Mouse (Mus musculus) heart, embryonic 15.5 days (tissue): Measurements from ENCODE around the gene Fam184a. TPM values are rescaled to one million over a fixed set of nuclear protein-coding genes. Genes with fewer than 3 reads are reported as not detected.
A peak's percentile ranks its signal among the peaks of the same experiment; 100 is the strongest.
"Not testable (repeated sequence)": the region's sequence is repeated elsewhere in the genome, so short reads cannot be mapped to it uniquely, and the experiment has no call there.

Experiments used
- ATAC-seq: fragments of 200-750 bp; cut with Nextera tagmentation; replicated peaks from 2 replicates; pipeline ENCODE4 v1.8.0; 2017; ENCODE audit warnings: low read depth, moderate TSS enrichment; ENCODE audit not compliant: insufficient number of reproducible peaks, insufficient read depth, low FRiP score
- H3K27ac ChIP-seq: fragments of 300-500 bp; sonication (generic); 2 replicates; pipeline ENCODE4 v1.5.1; 2015; ENCODE audit warnings: mild to moderate bottlenecking, inconsistent platforms
- H3K27me3 ChIP-seq: fragments of 300-500 bp; sonication (generic); 2 replicates; pipeline ENCODE4 v1.6.1; 2015; ENCODE audit warnings: inconsistent platforms
- H3K36me3 ChIP-seq: fragments of 300-500 bp; sonication (generic); 2 replicates; pipeline ENCODE4 v1.6.1; 2015; ENCODE audit warnings: mild to moderate bottlenecking, inconsistent platforms
- H3K4me1 ChIP-seq: fragments of 300-500 bp; sonication (generic); replicated peaks from 2 replicates; pipeline ENCODE4 v1.6.1; 2015; ENCODE audit warnings: inconsistent platforms
- H3K4me2 ChIP-seq: fragments of 300-500 bp; sonication (generic); 2 replicates; pipeline ENCODE4 v1.6.1; 2015; ENCODE audit warnings: inconsistent platforms, mild to moderate bottlenecking, moderate library complexity
- H3K4me3 ChIP-seq: fragments of 300-500 bp; sonication (generic); 2 replicates; pipeline ENCODE4 v1.5.1; 2015; ENCODE audit warnings: mild to moderate bottlenecking, inconsistent platforms
- H3K9ac ChIP-seq: fragments of 300-500 bp; sonication (generic); 2 replicates; pipeline ENCODE4 v1.6.1; 2015; ENCODE audit warnings: mild to moderate bottlenecking, inconsistent platforms
- H3K9me3 ChIP-seq: fragments of 300-500 bp; sonication (generic); replicated peaks from 2 replicates; pipeline ENCODE4 v1.6.1; 2016; ENCODE audit warnings: inconsistent platforms
- WGBS: fragments of 180-500 bp; shearing (Covaris S2); methylation state at CpG from one replicate; pipeline ENCODE4 v1.1.7; 2015; ENCODE audit warnings: mixed read lengths; 5-methylcytosine and 5-hydroxymethylcytosine counted together
- polyA plus RNA-seq: library from polyadenylated mRNA; unstranded; fragments of >200 nt; fragmentation: Nextera tagmentation; extraction: Ambion mirVana; gene quantifications from 2 replicates; pipeline ENCODE4 v1.2.1, GENCODE M21; 2015

Fam184a gene
- polyA plus RNA-seq, 1 experiment from 2014 or later: 4.1 TPM

DNA sequence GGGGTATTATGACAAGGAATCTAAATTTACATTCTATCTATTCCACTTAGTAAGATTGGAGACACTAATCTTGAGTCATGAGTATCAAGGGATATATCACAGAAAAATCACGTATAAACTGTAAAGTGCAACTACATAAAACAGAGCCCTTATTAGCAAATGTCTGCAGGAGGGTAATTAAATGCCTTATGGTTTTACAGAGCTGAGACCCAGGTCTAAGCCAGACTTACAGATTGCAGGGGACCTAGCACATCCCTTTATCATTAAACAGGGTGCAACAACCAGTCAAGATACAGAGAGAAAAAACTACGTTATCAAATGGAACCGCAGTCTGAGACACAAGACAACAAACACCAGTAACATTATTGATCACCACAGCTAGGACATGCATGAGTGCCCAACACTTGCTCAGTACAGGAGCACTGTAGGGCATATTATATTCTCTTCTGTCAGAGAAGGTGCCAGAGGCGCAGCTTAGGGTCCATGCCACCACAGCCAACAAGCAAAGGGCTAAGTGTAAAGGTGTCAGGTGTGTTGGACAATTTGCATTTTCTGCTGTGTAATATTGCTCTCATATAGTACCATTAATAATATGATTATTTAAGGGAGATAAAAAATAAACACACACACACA, 61.9 kb downstream of the Fam184a start:
- 79% methylated on average over 4 of the region's 4 CpGs for WGBS

DNA sequence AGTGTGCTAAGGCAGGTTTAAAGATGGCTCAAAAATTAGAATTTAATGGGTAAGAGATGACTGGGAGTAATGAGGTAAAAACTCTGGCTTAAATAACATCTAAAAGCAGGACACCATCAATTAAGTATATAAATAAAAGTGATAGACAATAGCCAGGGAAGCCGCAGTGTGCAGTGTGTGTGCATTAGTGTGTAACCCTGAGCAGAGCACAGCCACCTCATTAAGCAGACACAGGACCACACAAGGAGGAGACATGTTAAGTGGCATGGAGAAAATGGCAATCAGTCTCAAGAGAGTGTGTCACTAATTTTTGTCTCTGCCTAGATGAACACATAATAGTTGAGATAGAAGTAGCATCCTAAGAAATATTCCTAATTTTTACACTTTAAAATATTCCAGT, 62.4 kb downstream of the Fam184a start:
- 0 out of 2 replicates have a peak, but pooled peaks cover 3% of the 10 kb centered on the region for H3K4me1 ChIP-seq
- 73% methylated on average over 1 of the region's 1 CpGs for WGBS
- H3K4me2 ChIP-seq: no peak overlapping the region
- no peak overlapping the region for H3K9ac ChIP-seq
- no peak overlapping the region for H3K4me3 ChIP-seq
- H3K9me3 ChIP-seq: no peaks in the 10 kb centered on the region
- H3K27me3 ChIP-seq: no peaks in the 10 kb centered on the region
- no peaks in the 10 kb centered on the region for H3K36me3 ChIP-seq
- H3K27ac ChIP-seq: no peak overlapping the region
- no peak for ATAC-seq

More for the DNA sequence above, 61.9 kb downstream of the Fam184a start:
- Histone ChIP-seq H3K36me3 (no peaks in the 10 kb centered on the region), H3K4me1 (0 out of 2 replicates have a peak, but pooled peaks cover 3% of the 10 kb centered on the region), H3K9ac (no peak overlapping the region), H3K27me3 (no peaks in the 10 kb centered on the region), H3K27ac (no peak overlapping the region), H3K9me3 (no peaks in the 10 kb centered on the region), H3K4me2 (no peak overlapping the region), H3K4me3 (no peak overlapping the region)
- no peak for ATAC-seq

DNA sequence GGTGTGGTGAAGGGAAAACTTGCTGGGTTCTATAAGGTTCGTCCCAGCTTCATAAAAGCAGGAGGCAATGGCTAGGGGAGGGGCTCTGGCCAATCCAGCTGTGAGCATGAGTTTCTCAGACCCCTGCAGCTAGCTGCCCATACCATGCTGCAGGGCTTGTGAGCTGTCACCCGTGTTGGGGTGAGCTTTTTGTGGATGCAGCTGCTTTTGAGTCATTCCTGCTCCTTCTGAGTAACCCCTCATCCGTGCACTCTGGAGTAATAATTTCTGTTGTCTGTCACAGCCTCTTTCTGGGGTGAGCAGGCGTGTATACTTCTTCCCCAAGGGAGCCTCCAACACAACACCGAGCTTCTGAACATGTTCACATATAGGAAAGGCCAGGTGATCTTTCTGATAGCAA, 63.0 kb downstream of the Fam184a start:
- Histone ChIP-seq H3K4me2 (no peak overlapping the region), H3K4me1 (0 out of 2 replicates have a peak, but pooled peaks cover 3% of the 10 kb centered on the region), H3K27me3 (no peaks in the 10 kb centered on the region), H3K4me3 (no peak overlapping the region), H3K27ac (no peak overlapping the region), H3K9ac (no peak overlapping the region), H3K9me3 (no peaks in the 10 kb centered on the region), H3K36me3 (no peaks in the 10 kb centered on the region)
- no peak for ATAC-seq
- WGBS: 59% methylated on average over 5 of the region's 5 CpGs

DNA sequence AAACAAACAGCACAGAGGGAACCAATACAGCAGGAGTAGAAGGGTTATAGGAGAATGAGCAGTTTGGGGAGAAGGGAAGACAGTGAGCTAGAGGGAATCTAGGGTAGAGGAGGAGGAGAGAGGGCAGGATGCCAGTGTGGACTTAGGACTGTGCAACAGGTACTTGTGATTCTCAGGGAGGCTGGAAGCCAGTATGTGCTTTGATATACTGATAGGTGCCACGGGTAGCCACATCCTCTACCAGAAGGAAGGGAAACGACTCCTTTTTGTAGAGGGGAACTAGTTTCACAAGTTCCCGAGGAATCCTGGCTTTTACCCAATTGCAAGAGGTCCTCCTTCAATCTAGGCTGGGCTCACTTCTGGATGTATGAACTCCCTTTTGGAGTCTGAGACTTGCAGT, 65.1 kb downstream of the Fam184a start:
- Histone ChIP-seq H3K4me1 (0 out of 2 replicates have a peak, but pooled peaks cover 3% of the 10 kb centered on the region), H3K27ac (no peak overlapping the region), H3K36me3 (no peaks in the 10 kb centered on the region), H3K4me3 (no peak overlapping the region), H3K9me3 (no peaks in the 10 kb centered on the region), H3K27me3 (no peaks in the 10 kb centered on the region), H3K9ac (no peak overlapping the region), H3K4me2 (no peak overlapping the region)
- WGBS: 52% methylated on average over 3 of the region's 3 CpGs
- no peak for ATAC-seq

DNA sequence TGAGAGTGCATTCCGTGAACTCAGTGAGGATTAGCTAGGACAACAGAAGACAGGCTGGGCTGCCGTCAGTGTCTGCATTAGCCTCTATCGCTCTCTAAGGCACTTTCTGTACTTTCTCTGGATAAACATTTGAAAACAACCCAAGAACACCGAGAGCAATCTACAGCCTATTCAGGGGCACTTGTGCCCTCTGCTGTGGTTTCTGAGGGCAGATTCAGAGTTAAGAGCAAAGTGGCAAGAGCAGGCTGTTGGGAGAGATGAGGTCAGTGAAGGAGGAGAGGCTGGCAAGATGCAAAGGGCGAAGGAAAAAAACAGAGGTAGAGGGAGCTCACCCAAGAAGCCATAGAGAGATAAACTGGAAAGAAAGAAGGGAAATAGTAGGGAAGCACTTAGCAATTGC, 67.7 kb downstream of the Fam184a start:
- H3K27ac ChIP-seq: no peak overlapping the region
- no peak for ATAC-seq
- no peaks in the 10 kb centered on the region for H3K27me3 ChIP-seq
- no peak overlapping the region for H3K9ac ChIP-seq
- no peaks in the 10 kb centered on the region for H3K9me3 ChIP-seq
- H3K4me2 ChIP-seq: no peak overlapping the region
- H3K36me3 ChIP-seq: no peaks in the 10 kb centered on the region
- 65% methylated on average over 5 of the region's 5 CpGs for WGBS
- no peak overlapping the region for H3K4me3 ChIP-seq
- no peaks in the 10 kb centered on the region for H3K4me1 ChIP-seq

DNA sequence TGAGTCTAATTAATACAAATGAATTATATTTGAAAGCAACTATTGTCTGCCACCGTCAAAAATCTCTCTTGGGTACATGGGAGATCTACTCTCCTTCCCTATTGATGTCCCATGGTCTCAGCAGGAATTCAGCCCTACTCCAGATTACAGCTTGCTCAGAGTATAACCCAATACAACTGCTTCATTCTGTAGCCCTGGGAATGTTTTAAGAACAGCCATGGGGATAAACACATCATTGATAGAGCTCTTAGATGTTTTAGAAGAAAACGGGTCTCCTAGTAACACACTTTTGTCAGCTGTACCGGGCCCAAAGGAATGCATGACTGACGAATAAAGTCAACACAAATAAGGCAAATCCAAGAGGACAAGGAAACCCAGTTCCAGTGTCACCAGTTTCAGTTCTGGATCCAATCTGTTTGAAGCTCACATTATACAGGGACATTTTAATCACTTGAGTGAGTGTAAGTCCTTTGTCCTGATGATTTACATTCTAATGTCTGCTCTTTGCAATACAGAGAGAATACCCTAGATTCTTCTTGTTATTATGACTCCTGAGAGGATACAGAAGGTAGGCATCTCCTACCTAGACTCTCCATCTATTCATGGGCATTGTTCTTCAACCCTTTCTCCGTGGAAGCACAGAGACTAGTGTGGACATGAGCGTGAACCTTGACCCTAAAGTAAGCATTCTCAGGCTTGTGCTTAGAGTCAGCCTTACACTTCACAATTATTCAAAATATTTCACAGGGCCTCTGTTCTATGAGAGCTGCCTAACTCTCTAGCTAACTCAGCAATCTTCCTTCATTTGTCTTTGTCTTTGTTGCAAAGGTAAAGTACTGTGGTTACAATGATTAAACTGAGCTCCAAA, 71.0 kb downstream of the Fam184a start:
- Histone ChIP-seq H3K4me1 (no peaks in the 10 kb centered on the region), H3K27me3 (no peaks in the 10 kb centered on the region), H3K9ac (no peak overlapping the region), H3K27ac (no peak overlapping the region), H3K4me2 (no peak overlapping the region), H3K36me3 (no peaks in the 10 kb centered on the region), H3K9me3 (no peaks in the 10 kb centered on the region), H3K4me3 (no peak overlapping the region)
- WGBS: 77% methylated on average over 6 of the region's 6 CpGs
- no peak for ATAC-seq

DNA sequence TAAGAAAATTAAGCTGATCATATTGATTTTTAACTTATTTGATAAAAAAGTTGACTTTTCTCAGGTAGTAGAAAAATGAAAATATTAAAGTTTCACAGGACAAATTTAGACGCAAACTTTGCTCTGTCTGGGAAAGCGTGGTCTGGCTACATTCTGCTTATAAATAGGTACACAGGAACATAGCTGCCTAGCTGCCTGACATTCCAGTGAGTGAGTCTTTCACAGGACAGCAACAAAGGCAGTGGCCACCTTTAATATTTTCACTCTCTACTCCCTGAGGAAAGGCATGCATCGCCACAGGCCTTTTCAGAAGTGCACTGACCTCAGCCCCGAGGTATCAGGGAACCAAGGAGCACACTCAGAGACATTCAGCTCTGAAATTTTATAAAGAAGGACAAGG, 89.1 kb downstream of the Fam184a start:
- no peaks in the 10 kb centered on the region for H3K27me3 ChIP-seq
- H3K36me3 ChIP-seq: no peaks in the 10 kb centered on the region
- H3K9ac ChIP-seq: no peak overlapping the region
- no peak overlapping the region for H3K4me3 ChIP-seq
- ATAC-seq: no peak
- 39% methylated on average over 4 of the region's 4 CpGs for WGBS
- H3K9me3 ChIP-seq: no peaks in the 10 kb centered on the region
- H3K4me1 ChIP-seq: no peaks in the 10 kb centered on the region
- H3K27ac ChIP-seq: peak overlapping the region; percentile 79
- H3K4me2 ChIP-seq: peak overlapping the region; percentile 41

DNA sequence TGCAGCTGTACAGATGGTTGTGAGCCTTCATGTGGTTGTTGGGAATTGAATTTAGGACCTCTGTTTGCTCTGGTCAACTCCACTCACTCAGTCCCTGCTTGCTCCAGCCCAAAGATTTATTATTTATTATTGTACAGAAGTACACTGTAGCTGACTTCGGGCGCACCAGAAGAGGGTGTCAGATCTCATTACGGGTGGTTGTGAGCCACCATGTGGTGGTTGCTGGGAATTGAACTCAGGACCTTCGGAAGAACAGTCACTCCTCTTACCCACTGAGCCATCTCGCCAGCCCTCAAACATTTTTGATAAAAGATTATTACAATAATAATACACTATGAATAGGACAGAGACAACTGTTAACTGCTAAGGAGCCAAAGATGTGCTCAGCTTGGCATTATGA, 96.7 kb downstream of the Fam184a start:
- H3K36me3 ChIP-seq, H3K4me3 ChIP-seq, H3K27ac ChIP-seq, H3K9ac ChIP-seq, H3K4me2 ChIP-seq, H3K9me3 ChIP-seq, ATAC-seq, H3K4me1 ChIP-seq, H3K27me3 ChIP-seq: not testable (repeated sequence)
- 74% methylated on average over 5 of the region's 5 CpGs for WGBS

DNA sequence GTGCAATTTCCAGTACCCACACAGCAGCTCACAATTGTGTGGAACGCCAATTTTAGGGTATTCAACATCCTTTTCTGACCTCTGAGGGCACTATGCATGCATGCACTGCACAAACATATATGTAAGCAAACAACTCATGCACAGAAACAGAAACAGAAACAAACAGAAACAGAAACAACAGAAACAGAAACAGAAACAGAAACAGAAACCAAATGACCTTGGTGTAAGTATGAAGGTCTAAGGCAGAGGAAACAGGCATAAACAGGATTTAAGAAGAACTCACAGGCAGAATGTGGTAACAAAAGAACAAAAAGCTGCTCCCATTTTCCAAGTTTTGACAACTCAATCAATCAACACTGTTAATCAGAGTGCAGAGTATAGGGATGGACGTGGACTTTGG, 100.2 kb downstream of the Fam184a start:
- WGBS: 68% methylated on average over 2 of the region's 2 CpGs

DNA sequence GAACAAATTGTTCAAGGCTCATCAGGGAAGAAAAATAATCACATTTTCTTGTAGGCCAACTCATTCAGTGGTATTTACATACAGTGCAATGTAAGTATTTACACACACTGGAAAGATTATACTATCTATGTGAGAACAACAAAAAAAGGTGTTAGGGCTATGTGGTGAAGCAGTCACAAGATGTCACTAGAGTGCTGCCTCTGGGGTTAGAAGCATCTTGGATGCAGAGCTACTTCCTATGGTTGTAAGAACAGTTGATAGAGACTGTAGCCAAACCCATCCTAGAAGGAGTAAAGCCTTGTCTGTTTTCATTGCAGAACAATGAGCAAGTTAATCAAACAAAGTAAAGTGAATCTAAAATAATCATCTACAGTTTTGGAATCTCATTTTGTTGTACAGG, 109.4 kb downstream of the Fam184a start:
- H3K4me1 ChIP-seq: no peaks in the 10 kb centered on the region; the same call in 1 of the 2 replicates
- H3K9me3 ChIP-seq: no peaks in the 10 kb centered on the region
- H3K4me2 ChIP-seq: no peak overlapping the region
- no peaks in the 10 kb centered on the region for H3K36me3 ChIP-seq
- no peak for ATAC-seq
- no peak overlapping the region for H3K27ac ChIP-seq
- H3K27me3 ChIP-seq: no peaks in the 10 kb centered on the region
- H3K4me3 ChIP-seq: no peak overlapping the region
- H3K9ac ChIP-seq: no peak overlapping the region

More for the DNA sequence above, 100.2 kb downstream of the Fam184a start:
- Histone ChIP-seq H3K4me1 (no peaks in the 10 kb centered on the region), H3K27ac (no peak overlapping the region), H3K9ac (no peak overlapping the region), H3K4me3 (no peak overlapping the region), H3K4me2 (no peak overlapping the region), H3K27me3 (no peaks in the 10 kb centered on the region), H3K9me3 (no peaks in the 10 kb centered on the region), H3K36me3 (no peaks in the 10 kb centered on the region)
- no peak for ATAC-seq

DNA sequence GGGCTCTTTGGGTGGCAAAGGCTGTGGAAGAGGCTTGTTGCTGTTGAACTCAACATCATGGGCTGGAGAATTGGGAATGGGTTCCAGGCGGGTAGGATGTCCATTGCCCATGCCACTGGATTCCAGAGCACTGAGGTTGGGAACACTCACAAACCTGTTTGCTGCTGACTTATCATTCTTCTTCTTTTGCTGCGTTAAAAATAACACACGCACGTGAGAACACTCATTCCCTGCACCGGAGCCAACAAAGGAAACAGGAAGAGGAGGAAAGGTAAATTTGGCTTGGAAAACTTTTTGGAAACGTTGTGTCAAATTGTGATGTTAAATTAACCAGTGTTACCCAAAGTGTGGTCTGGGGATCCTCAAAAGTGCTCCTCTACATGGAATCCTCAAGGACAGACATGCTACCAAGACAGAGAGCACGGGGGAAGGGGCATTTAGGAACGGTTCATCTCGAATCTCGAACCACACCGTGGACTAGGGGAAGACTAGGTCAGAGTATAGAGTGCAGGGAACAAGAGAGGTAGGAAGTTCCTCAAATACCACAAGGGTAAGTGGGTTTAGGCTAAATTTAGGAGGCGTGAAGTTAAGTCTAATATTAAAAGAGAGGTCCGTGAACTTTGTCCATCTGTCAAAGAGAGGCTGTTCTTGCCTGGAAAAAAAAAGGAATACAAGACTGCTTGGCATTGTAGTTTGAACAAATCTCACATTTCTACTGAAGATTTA, 115.5 kb downstream of the Fam184a start:
- no peak overlapping the region; the same call in 1 of the 2 replicates for H3K9ac ChIP-seq
- no peak; the same call in 1 of the 2 replicates for ATAC-seq

More for the DNA sequence above, 115.5 kb downstream of the Fam184a start:
- Histone ChIP-seq H3K36me3 (no peaks in the 10 kb centered on the region), H3K9me3 (no peaks in the 10 kb centered on the region), H3K4me2 (peak overlapping the region; percentile 50), H3K4me1 (peaks cover 7% of the 10 kb centered on the region; the same call in 1 of the 2 replicates), H3K4me3 (peak overlapping the region; percentile 26), H3K27ac (peak overlapping the region; percentile 79), H3K27me3 (no peaks in the 10 kb centered on the region)
- WGBS: 44% methylated on average over 13 of the region's 13 CpGs
